Comparison of ENCODE assay signal across 8 mouse cellular contexts in the genomic region with DNA sequence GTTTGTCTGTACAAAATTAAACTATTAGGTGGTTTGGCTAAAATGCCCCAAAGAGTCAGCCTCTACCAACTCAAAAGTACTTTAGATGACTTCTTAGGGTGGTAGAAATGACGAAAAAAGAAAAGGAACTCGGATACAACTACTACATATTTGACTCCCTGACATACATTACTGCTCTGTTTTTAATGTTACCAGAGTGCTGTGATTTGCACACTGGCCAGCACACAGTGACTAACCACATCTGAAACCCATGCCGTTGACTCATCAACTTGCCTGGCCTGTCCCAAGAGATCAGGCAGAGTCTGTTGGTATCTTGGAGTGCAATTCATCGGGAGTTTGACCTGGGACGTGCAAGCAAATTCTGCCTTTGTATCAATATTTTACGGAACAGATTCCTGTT. TPM values are rescaled to one million over a fixed set of nuclear protein-coding genes. Genes with fewer than 3 reads are reported as not detected.
DNase-seq lines count a peak whose midpoint lies in the region; ATAC-seq lines count a peak whose summit lies in the region.

No protein-coding gene starts in this region.

- no peak for ATAC-seq in heart, embryonic 11.5 days (replicated peaks; ENCODE audit: insufficient number of reproducible peaks, low FRiP score, low TSS enrichment)
- ATAC-seq in kidney, embryonic 16.5 days (ENCODE audit: low FRiP score, low TSS enrichment): no peak

- DNase-seq in urinary bladder, adult 18-20 months (ENCODE audit: low spot score in 2 of 2): peak; percentile 18 to 47
- no peak for DNase-seq in urinary bladder, postnatal 10 days (ENCODE audit: low spot score)
- peak; percentile 70 for DNase-seq in embryo, embryonic 10.5 days (ENCODE audit: low spot score)
- peak; percentile 46 for DNase-seq in lung, postnatal 36 days
- peak; percentile 10 for DNase-seq in thymus, postnatal 25 days
- no peak for DNase-seq in c-Kit-positive CD71-positive TER-119-positive erythroid progenitor cells, embryonic 14.5 days (ENCODE audit: low spot score)

- H3K9ac ChIP-seq in heart, embryonic 11.5 days (ENCODE audit: low read depth, low read length): peak overlapping the region; percentile 90
- H3K9ac ChIP-seq in kidney, embryonic 16.5 days (replicated peaks; ENCODE audit: low read length): peak overlapping the region; percentile 100

- 29% methylated on average over 6 of the region's 6 CpGs for WGBS in heart, embryonic 11.5 days (ENCODE audit: insufficient replicate concordance)
- 36% methylated on average over 6 of the region's 6 CpGs for WGBS in kidney, embryonic 16.5 days

- no peaks in the 10 kb centered on the region for H3K9me3 ChIP-seq in heart, embryonic 11.5 days (replicated peaks; ENCODE audit: control insufficient read depth, low read length)
- H3K9me3 ChIP-seq in kidney, embryonic 16.5 days (ENCODE audit: low read length): no peaks in the 10 kb centered on the region

- H3K27ac ChIP-seq in heart, embryonic 11.5 days (ENCODE audit: low read depth, low read length): peak overlapping the region; percentile 100
- peak overlapping the region; percentile 95 for H3K27ac ChIP-seq in kidney, embryonic 16.5 days (ENCODE audit: low read length)

- no peaks in the 10 kb centered on the region for H3K27me3 ChIP-seq in heart, embryonic 11.5 days (ENCODE audit: control insufficient read depth, insufficient read depth, low read length)
- no peaks in the 10 kb centered on the region for H3K27me3 ChIP-seq in kidney, embryonic 16.5 days (ENCODE audit: insufficient read depth, low read length)

- peaks cover 11% of the 10 kb centered on the region for H3K4me1 ChIP-seq in heart, embryonic 11.5 days (ENCODE audit: control insufficient read depth, insufficient read depth, low read length)
- H3K4me1 ChIP-seq in kidney, embryonic 16.5 days (ENCODE audit: insufficient read depth, low read length): peaks cover 18% of the 10 kb centered on the region

- H3K36me3 ChIP-seq in heart, embryonic 11.5 days (ENCODE audit: control insufficient read depth, insufficient read depth, low read length): peaks cover 3% of the 10 kb centered on the region
- peaks cover 3% of the 10 kb centered on the region; the same call in 1 of the 2 replicates for H3K36me3 ChIP-seq in kidney, embryonic 16.5 days (ENCODE audit: insufficient read depth, low read length)

- H3K4me3 ChIP-seq in heart, embryonic 11.5 days (ENCODE audit: low read depth, low read length): peak overlapping the region; percentile 90
- peak overlapping the region; percentile 90 for H3K4me3 ChIP-seq in kidney, embryonic 16.5 days (ENCODE audit: low read length)

- peak overlapping the region; percentile 82 for H3K4me2 ChIP-seq in heart, embryonic 11.5 days
- H3K4me2 ChIP-seq in kidney, embryonic 16.5 days (replicated peaks; ENCODE audit: low read depth, low read length): peak overlapping the region; percentile 63

RNA-seq across cellular contexts. Expression of a gene that starts 0.4 kb away (rescaled TPM):
- polyA plus RNA-seq in heart, embryonic 11.5 days (2014; fragmentation: Nextera tagmentation; extraction: Ambion mirVana): 26.4 and 32.0 TPM in 2 replicates
- 50.3 and 51.3 TPM in 2 replicates for polyA plus RNA-seq in kidney, embryonic 16.5 days (2015; fragmentation: Nextera tagmentation; extraction: Ambion mirVana)

Comparison
In these comparisons a context has a peak if more than half of its experiments do, and no peak if none do; other contexts are left out.
1. DNase-seq: peak in urinary bladder, adult 18-20 months (2 of 2), embryo, embryonic 10.5 days (single experiment), lung, postnatal 36 days (single experiment) and thymus, postnatal 25 days (single experiment); none in urinary bladder, postnatal 10 days (single experiment) and c-Kit-positive CD71-positive TER-119-positive erythroid progenitor cells, embryonic 14.5 days (single experiment).